Mouse (Mus musculus): ENCODE data around the gene Calr4. TPM values are rescaled to one million over a fixed set of nuclear protein-coding genes. Genes with fewer than 3 reads are reported as not detected.

Calr4 gene
- total RNA-seq, 2 experiments from 2014 or later, result 0.34 TPM; not detected in 1

GRCm38 (mm10) chr4:109273586-109274240 is 39.4 kb downstream of the Calr4 start:
- no peak for DNase-seq (ENCODE audit: low spot score in 2 of 2)

- DNase-seq (ENCODE audit: low spot score in 2 of 2), result peak; percentile 88 to 94
These were observed 45.6 kb downstream of the Calr4 start, which contains the start of gene Eps15 for GRCm38 (mm10) chr4:109279689-109280458. Gene Eps15 (plus strand): TSS chr4:109280268.

GRCm38 (mm10) chr4:109280459-109281160 is 46.3 kb downstream of the Calr4 start:
- peak in 1 of 2 experiments; percentile 39 for DNase-seq (ENCODE audit: low spot score in 2 of 2)

GRCm38 (mm10) chr4:109281161-109281560 is 46.9 kb downstream of the Calr4 start:
- no peak for DNase-seq (ENCODE audit: low spot score in 2 of 2)

GRCm38 (mm10) chr4:109281946-109282345 is 47.7 kb downstream of the Calr4 start:
- DNase-seq (ENCODE audit: low spot score in 2 of 2), result no peak

- no peak for DNase-seq (ENCODE audit: low spot score in 2 of 2)
These were observed 60.3 kb downstream of the Calr4 start for GRCm38 (mm10) chr4:109294629-109295028.

GRCm38 (mm10) chr4:109296510-109296909 is 62.2 kb downstream of the Calr4 start:
- no peak for DNase-seq (ENCODE audit: low spot score in 2 of 2)

- no peak for DNase-seq (ENCODE audit: low spot score in 2 of 2)
These were observed 64.9 kb downstream of the Calr4 start for GRCm38 (mm10) chr4:109299136-109299535.

Other genes with a start within 250 kb of the Calr4 start
- gene Nrd1, start 233.8 kb upstream of the Calr4 start, total RNA-seq (2021), result 10 to 100 TPM; 95.5 to 98.8 TPM
- 10 to 100 TPM; 77.0 to 98.7 TPM for gene Osbpl9, start 32.2 kb upstream of the Calr4 start, total RNA-seq (2021)
- gene Eps15, start 45.8 kb downstream of the Calr4 start, total RNA-seq (2021), result 10 to 100 TPM; 51.0 to 55.5 TPM
- 1 to 10 TPM in 1 of 2 experiments, under 1 TPM in 1; 0.83 to 1.2 TPM for gene Ttc39a, start 172.1 kb downstream of the Calr4 start, total RNA-seq (2021)